Mouse (Mus musculus) kidney, embryonic 16.5 days (tissue): ENCODE measurements around the gene Fxyd2. TPM values are rescaled to one million over a fixed set of nuclear protein-coding genes. Genes with fewer than 3 reads are reported as not detected.

Experiments
- ATAC-seq: fragments of 200-750 bp; cut with Nextera tagmentation; 2 replicates; pipeline ENCODE4 v1.8.0; 2017; ENCODE audit warnings: moderate TSS enrichment; ENCODE audit not compliant: low FRiP score, low TSS enrichment
- H3K27ac ChIP-seq: fragments of 300-500 bp; sonication (generic); 2 replicates; pipeline ENCODE4 v1.5.1; 2014; ENCODE audit warnings: low read length
- H3K27me3 ChIP-seq: fragments of 300-500 bp; sonication (generic); 2 replicates; pipeline ENCODE4 v1.6.1; 2014; ENCODE audit warnings: low read length, control low read depth, mixed read lengths; ENCODE audit not compliant: insufficient read depth
- H3K36me3 ChIP-seq: fragments of 300-500 bp; sonication (generic); 2 replicates; pipeline ENCODE4 v1.6.1; 2014; ENCODE audit warnings: low read length, control low read depth, mixed read lengths; ENCODE audit not compliant: insufficient read depth
- H3K4me1 ChIP-seq: fragments of 300-500 bp; sonication (generic); 2 replicates; pipeline ENCODE4 v1.6.1; 2014; ENCODE audit warnings: low read length, control low read depth, mixed read lengths; ENCODE audit not compliant: insufficient read depth
- H3K4me2 ChIP-seq: fragments of 300-500 bp; sonication (generic); replicated peaks from 2 replicates; pipeline ENCODE4 v1.6.1; 2014; ENCODE audit warnings: low read depth, low read length
- H3K4me3 ChIP-seq: fragments of 300-500 bp; sonication (generic); 2 replicates; pipeline ENCODE4 v1.5.1; 2014; ENCODE audit warnings: mild to moderate bottlenecking, low read length
- H3K9ac ChIP-seq: fragments of 300-500 bp; sonication (generic); replicated peaks from 2 replicates; pipeline ENCODE4 v1.6.1; 2014; ENCODE audit warnings: low read length
- H3K9me3 ChIP-seq: fragments of 300-500 bp; sonication (generic); 2 replicates; pipeline ENCODE4 v1.6.1; 2016; ENCODE audit warnings: low read length, control low read depth
- WGBS: fragments of 180-500 bp; shearing (Covaris S2); extraction: QIAGEN DNeasy Blood & Tissue Kit; methylation state at CpG from one replicate; pipeline ENCODE4 v1.1.7; 2014; 5-methylcytosine and 5-hydroxymethylcytosine counted together
- polyA plus RNA-seq: library from polyadenylated mRNA; unstranded; fragments of >200 nt; fragmentation: Nextera tagmentation; extraction: Ambion mirVana; gene quantifications from 2 replicates; pipeline ENCODE4 v1.2.1, GENCODE M21; 2015

Gene Fxyd2
- polyA plus RNA-seq, 1 experiment from 2014 or later, result 828 TPM

DNA sequence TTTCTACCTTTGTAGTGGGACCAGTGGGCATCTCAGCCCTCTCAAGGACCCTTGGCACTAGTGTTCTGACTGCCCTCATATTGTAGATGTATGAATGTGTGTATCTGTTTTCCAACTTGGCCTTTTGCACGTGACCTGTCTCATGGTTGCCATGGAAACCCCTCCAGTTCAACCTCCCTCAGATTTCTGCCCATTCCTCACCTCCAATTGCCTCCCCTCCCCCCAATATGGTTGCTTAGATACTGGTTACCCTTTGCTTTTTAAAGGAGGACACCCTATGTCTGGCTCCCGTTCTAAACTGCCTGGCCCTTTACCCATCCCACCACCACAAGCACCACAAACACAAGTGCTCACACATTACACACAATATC lies 28.1 kb upstream of the Fxyd2 start:
- Histone ChIP-seq H3K9ac (peak overlapping the region; percentile 76), H3K4me2 (peak overlapping the region; percentile 78), H3K27me3 (no peaks in the 10 kb centered on the region), H3K27ac (no peak overlapping the region), H3K4me1 (peaks cover 36% of the 10 kb centered on the region), H3K9me3 (no peaks in the 10 kb centered on the region), H3K36me3 (no peaks in the 10 kb centered on the region), H3K4me3 (peak overlapping the region; percentile 67)
- no peak for ATAC-seq
- 26% methylated on average over 2 of the region's 2 CpGs for WGBS

DNA sequence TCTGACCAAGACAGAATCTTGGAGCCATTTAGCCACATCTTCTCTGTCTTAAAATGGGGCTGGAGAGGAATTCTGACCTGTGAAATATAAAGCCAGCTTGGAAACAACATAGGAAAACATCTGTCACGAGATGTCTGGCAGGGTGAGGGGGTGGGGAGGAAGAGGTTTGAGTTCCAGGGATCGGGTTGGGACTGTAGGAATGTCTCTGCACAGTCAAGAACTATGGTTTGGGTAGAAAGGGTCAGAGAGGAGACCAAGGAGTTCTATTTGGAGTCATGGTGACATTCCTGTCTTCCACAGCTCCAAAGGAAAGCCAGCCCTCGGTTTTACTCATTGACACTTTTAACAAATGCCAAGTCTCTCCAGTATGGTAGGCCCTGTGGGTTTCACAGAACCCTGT lies 25.6 kb upstream of the Fxyd2 start:
- Histone ChIP-seq H3K4me3 (no peak overlapping the region), H3K27me3 (no peaks in the 10 kb centered on the region), H3K36me3 (no peaks in the 10 kb centered on the region), H3K4me2 (no peak overlapping the region), H3K4me1 (peaks cover 46% of the 10 kb centered on the region), H3K9ac (no peak overlapping the region), H3K27ac (no peak overlapping the region), H3K9me3 (no peaks in the 10 kb centered on the region)
- ATAC-seq, result no peak
- WGBS, result 42% methylated on average over 3 of the region's 3 CpGs

DNA sequence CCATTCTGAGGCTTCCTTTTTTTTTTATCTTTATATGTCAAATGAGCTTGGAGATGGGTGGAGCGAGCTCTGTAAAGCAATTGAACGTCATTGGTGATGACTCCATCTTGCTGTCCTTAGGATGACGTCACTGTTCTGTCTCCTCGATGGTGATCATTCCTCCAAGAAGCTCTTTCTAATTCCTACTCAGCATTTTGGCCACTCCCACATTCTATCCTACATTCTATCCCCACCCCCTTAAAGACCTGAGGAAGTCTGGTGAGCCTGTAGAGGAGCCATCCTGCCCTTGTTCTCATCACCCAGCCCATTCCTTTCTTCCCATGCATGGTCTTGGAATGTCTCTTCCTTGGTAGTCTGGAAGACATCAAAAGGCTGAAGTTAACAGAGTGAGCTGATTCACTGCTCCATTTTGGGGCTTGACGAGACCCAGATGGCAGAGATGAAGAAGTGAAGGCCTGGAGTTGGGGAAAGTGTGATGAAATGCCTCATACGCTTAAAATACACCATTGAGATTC lies 24.4 kb upstream of the Fxyd2 start:
- Histone ChIP-seq H3K27ac (no peak overlapping the region), H3K36me3 (no peaks in the 10 kb centered on the region), H3K4me3 (no peak overlapping the region), H3K9ac (no peak overlapping the region), H3K9me3 (no peaks in the 10 kb centered on the region), H3K4me1 (peaks cover 50% of the 10 kb centered on the region), H3K27me3 (no peaks in the 10 kb centered on the region), H3K4me2 (no peak overlapping the region)
- ATAC-seq, result no peak
- WGBS, result 91% methylated on average over 6 of the region's 6 CpGs

DNA sequence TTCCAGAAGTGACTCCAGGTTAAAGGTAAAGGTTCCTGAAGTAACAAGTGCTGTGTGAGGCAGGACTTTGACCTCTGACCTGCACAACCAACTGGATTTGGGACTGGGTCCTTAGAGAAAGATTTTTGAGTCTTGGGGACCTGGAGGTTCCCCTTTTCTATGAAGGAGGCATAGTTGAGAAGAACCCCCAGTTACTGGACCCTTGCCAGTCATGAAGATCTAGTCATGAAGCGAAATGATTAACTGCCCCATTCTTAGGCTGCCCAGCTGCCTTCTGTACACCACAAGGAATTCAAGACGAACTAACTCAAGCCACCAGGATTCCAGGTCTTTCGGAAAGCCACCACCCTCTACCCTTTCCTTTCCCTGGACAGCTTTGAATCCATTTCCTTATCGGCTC lies 23.0 kb upstream of the Fxyd2 start:
- Histone ChIP-seq H3K36me3 (no peaks in the 10 kb centered on the region), H3K4me2 (no peak overlapping the region), H3K4me1 (peaks cover 53% of the 10 kb centered on the region), H3K27ac (no peak overlapping the region), H3K27me3 (no peaks in the 10 kb centered on the region), H3K4me3 (no peak overlapping the region), H3K9ac (no peak overlapping the region), H3K9me3 (no peaks in the 10 kb centered on the region)
- 67% methylated on average over 4 of the region's 4 CpGs for WGBS
- no peak for ATAC-seq

DNA sequence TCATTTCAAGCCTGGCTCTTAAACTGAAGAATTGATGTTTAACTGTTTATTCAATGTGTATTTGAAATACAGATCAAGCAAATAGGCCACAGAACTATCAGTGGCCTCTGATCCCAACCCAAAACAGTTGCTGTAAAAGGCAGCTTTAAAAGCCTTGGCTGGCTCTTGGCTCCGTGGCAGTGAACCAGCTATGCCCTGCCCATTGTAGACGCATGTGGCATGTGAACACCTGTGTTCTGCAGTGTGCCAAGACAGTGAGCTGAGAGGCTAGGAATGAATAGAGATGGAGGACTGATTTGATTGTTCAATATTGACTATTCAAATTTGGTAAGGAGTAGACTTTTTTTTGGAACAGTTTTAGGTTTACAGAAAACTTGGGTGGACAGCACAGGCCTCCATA lies 22.6 kb upstream of the Fxyd2 start:
- WGBS, result 85% methylated on average over 2 of the region's 2 CpGs
- H3K36me3 ChIP-seq, result no peaks in the 10 kb centered on the region
- ATAC-seq, result no peak
- no peak overlapping the region for H3K4me2 ChIP-seq
- H3K9ac ChIP-seq, result no peak overlapping the region
- H3K9me3 ChIP-seq, result no peaks in the 10 kb centered on the region
- peaks cover 51% of the 10 kb centered on the region for H3K4me1 ChIP-seq
- no peak overlapping the region for H3K27ac ChIP-seq
- H3K4me3 ChIP-seq, result no peak overlapping the region
- no peaks in the 10 kb centered on the region for H3K27me3 ChIP-seq

DNA sequence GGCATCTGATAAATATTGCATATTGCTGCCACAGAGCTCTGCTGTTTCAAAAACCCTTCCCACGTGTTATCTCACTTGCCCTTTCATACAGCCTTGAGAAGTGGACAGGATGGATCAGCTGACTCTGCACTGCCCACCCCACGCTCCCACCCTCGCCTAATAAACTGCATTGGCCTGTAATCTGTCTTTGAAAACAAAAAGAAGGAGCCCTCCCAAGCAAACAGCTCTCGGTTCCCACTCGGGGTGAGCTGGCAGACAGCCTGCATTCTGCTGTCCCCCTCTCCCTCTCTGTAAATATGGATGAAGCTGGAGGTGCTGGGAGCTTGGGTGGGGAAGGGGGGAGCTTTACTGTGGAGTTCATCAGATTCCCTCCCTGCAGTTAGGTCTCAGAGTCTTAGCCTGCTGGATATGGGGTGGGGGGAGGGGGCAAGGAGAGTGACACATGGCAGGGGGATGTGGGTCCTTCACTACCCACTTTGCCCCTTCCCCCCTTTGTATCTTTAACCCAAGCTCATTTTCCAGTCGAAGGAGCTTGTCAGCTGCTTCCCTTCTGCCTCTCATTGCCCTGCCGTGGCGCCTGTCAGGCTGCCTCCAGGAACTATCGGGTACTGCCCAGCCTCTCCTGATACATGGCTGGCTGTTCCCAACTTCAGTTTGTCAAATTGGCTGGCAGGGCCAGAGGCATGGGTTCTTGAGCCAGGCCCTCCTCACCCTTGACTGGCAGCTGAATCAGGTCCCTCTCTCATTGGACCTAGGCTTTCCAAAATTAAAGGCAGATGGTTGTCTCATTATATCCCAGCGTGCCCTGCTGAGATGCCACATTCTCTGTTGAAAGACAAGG lies 18.8 kb upstream of the Fxyd2 start:
- no peaks in the 10 kb centered on the region for H3K9me3 ChIP-seq
- WGBS, result 31% methylated on average over 10 of the region's 10 CpGs
- ATAC-seq, result peak; percentile 47; the same call in 1 of the 2 replicates
- H3K27me3 ChIP-seq, result no peaks in the 10 kb centered on the region
- peak overlapping the region; percentile 28; the same call in 1 of the 2 replicates for H3K27ac ChIP-seq
- H3K4me3 ChIP-seq, result no peak overlapping the region
- H3K9ac ChIP-seq, result no peak overlapping the region
- H3K4me1 ChIP-seq, result peaks cover 39% of the 10 kb centered on the region
- no peak overlapping the region for H3K4me2 ChIP-seq
- no peaks in the 10 kb centered on the region for H3K36me3 ChIP-seq

DNA sequence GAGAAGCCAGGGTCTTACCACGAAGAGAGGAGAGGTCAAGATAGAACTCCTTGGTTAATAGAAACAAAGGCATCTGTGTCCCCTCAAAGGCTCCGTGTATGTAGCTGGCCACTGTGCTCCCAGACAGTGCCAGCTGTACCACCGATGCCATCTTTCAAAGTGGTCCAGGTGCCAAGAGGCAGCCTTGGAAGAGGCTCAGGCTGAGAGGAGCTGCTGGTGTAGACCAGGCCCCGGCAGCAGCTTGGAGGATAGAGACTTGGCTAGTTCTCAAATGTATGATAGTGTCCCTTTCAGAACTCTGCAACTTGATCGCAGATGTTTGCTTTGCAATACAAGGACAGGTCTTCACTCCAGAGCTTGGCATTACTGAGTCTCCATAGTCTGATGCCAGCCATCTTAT lies 17.1 kb upstream of the Fxyd2 start:
- H3K4me1 ChIP-seq, result peaks cover 32% of the 10 kb centered on the region
- H3K4me3 ChIP-seq, result no peak overlapping the region
- no peaks in the 10 kb centered on the region for H3K27me3 ChIP-seq
- H3K4me2 ChIP-seq, result no peak overlapping the region
- 69% methylated on average over 5 of the region's 5 CpGs for WGBS
- H3K36me3 ChIP-seq, result no peaks in the 10 kb centered on the region
- no peak overlapping the region for H3K27ac ChIP-seq
- no peak for ATAC-seq
- no peaks in the 10 kb centered on the region for H3K9me3 ChIP-seq
- no peak overlapping the region for H3K9ac ChIP-seq

DNA sequence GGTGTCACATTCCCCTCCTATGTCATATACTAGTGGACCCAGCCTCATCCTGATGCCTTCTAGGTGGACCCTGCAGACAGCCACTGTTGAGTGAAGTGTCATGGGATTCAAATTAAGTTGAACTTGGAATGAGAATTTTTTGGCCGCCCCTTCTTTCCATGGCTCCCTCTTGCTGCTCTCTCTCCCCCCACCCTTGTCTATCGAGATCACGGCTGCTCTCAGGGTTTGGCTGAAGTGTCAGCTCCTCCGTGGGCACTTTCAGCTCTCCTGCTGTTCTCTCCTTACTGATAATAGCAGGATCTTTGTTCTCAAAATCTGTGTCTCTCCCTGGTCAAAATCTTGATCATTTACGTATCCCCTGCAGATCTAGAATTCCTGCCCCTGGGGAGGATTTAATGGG lies 16.6 kb upstream of the Fxyd2 start:
- Histone ChIP-seq H3K9me3 (no peaks in the 10 kb centered on the region), H3K4me1 (peaks cover 32% of the 10 kb centered on the region), H3K27me3 (no peaks in the 10 kb centered on the region), H3K9ac (no peak overlapping the region), H3K36me3 (no peaks in the 10 kb centered on the region), H3K4me3 (no peak overlapping the region), H3K4me2 (no peak overlapping the region), H3K27ac (no peak overlapping the region)
- ATAC-seq, result no peak
- WGBS, result 86% methylated on average over 5 of the region's 5 CpGs

DNA sequence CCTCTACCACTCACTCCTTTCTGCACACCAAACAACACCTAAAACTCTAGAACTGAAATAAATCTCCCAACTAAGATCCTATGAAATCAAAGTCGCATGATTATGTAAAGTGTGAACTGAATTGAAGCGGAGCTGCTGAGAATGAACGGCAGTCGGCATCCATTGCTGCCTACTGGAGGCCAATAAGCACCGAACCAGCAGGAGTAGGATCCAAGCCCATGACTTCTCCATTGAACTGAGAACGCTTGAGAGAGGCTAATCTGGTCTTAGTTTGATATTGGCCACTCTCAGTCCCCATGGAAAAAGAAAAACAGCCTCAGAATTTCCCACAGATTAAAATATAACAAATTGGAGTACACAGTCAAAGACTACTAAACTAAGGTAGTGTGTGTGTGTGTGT lies 15.6 kb upstream of the Fxyd2 start:
- no peak overlapping the region for H3K9ac ChIP-seq
- H3K9me3 ChIP-seq, result no peaks in the 10 kb centered on the region
- ATAC-seq, result no peak
- H3K27me3 ChIP-seq, result no peaks in the 10 kb centered on the region
- H3K4me1 ChIP-seq, result peaks cover 22% of the 10 kb centered on the region
- H3K27ac ChIP-seq, result no peak overlapping the region
- no peak overlapping the region for H3K4me2 ChIP-seq
- no peaks in the 10 kb centered on the region for H3K36me3 ChIP-seq
- no peak overlapping the region for H3K4me3 ChIP-seq
- 95% methylated on average over 6 of the region's 6 CpGs for WGBS

DNA sequence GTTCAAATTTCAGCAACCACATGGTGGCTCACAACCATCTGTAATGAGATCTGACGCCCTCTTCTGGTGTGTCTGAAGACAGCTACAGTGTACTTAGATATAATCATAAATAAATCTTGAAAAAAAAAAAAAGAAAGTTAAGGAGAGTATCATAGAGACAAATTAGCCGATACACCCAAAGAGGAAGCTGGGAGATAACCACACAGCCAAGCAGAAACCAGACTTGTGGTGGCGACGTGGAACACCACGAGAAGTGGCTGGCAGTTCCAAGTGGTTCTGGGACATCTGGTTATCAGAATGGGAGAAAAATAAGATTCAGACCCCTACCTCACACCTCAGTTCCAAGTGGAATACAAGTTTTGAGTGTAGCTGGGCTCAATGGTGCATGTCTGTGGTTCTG lies 12.8 kb upstream of the Fxyd2 start:
- WGBS, result 84% methylated on average over 5 of the region's 5 CpGs
- H3K27me3 ChIP-seq, result no peaks in the 10 kb centered on the region
- no peaks in the 10 kb centered on the region for H3K36me3 ChIP-seq
- H3K4me2 ChIP-seq, result no peak overlapping the region
- ATAC-seq, result no peak
- no peak overlapping the region for H3K4me3 ChIP-seq
- H3K9ac ChIP-seq, result no peak overlapping the region
- no peaks in the 10 kb centered on the region for H3K9me3 ChIP-seq
- H3K4me1 ChIP-seq, result no peaks in the 10 kb centered on the region
- H3K27ac ChIP-seq, result no peak overlapping the region
